Mouse (Mus musculus): Measurements from ENCODE around the gene Cacna2d3.

GRCm38 (mm10) chr14:29085493-29086159 lies 636.0 kb downstream of the Cacna2d3 start:
- TF ChIP-seq EP300 (IDR thresholded peaks at IDR 0.05; ENCODE audit: low read depth) = no peak
- no peak for TF ChIP-seq CTCF (IDR thresholded peaks at IDR 0.05; ENCODE audit: low read depth)

All from liver, postnatal 0 days (tissue).